Mouse (Mus musculus) heart, adult 10 weeks (tissue): ENCODE measurements around the gene Smr3a. TPM values are rescaled to one million over a fixed set of nuclear protein-coding genes. Genes with fewer than 3 reads are reported as not detected.

Experiments used
- polyA plus RNA-seq: library from polyadenylated mRNA; stranded (reverse); fragments of 350-450 nt; fragmentation: Illumina TruSeq; extraction: RNeasy Lipid Tissue Mini Kit (QIAGEN cat#74804); gene quantifications from one replicate; pipeline ENCODE4 v1.2.3, GENCODE M21; 2014; ENCODE audit warnings: low read depth, low replicate concordance

The Smr3a gene
- not detected for polyA plus RNA-seq

GRCm38 (mm10) chr5:88002249-88002648 lies at the start of gene Smr3a:
Gene Smr3a, plus strand, starts transcription at chr5:88002549.

GRCm38 (mm10) chr5:87969201-87969600 lies 33.1 kb upstream of the Smr3a start, which contains the start of the genes 2310003L06Rik and Gm28434:
Gene 2310003L06Rik, plus strand, starts transcription at chr5:87969459.
Gene Gm28434, plus strand, starts transcription at chr5:87969517.

GRCm38 (mm10) chr5:87979139-87979538 lies 23.2 kb upstream of the Smr3a start, which contains the start of gene Cabs1:
Gene Cabs1, plus strand, starts transcription at chr5:87979439.

Other genes starting within 250 kb of the Smr3a start
- gene Csn1s2a, start 228.0 kb upstream of the Smr3a start, polyA plus RNA-seq: not detected
- gene Csn1s2b, start 194.5 kb upstream of the Smr3a start, polyA plus RNA-seq: not detected
- gene Prr27, start 176.9 kb upstream of the Smr3a start, polyA plus RNA-seq: not detected
- gene Odam, start 117.5 kb upstream of the Smr3a start, polyA plus RNA-seq: not detected
- gene Csn3, start 77.0 kb upstream of the Smr3a start, polyA plus RNA-seq: not detected
- gene 2310003L06Rik, start 33.1 kb upstream of the Smr3a start, polyA plus RNA-seq: not detected
- gene Gm28434, start 33.0 kb upstream of the Smr3a start, polyA plus RNA-seq: not detected
- gene Cabs1, start 23.1 kb upstream of the Smr3a start, polyA plus RNA-seq: not detected
- not detected for gene Smr2, start 84.0 kb downstream of the Smr3a start, polyA plus RNA-seq
- gene Gm11116, start 109.0 kb downstream of the Smr3a start, polyA plus RNA-seq: not detected
- not detected for gene Gm11115, start 151.6 kb downstream of the Smr3a start, polyA plus RNA-seq